Mouse (Mus musculus) small intestine, adult 2 months (tissue): ENCODE results near the gene Ctns.

Source experiments
- CTCF ChIP-seq: fragments of 200-500 bp; IDR thresholded peaks from 2 replicates; pipeline ENCODE4 v1.5.1; 2012; ENCODE audit warnings: low read depth, mild to moderate bottlenecking, control low read depth, inconsistent platforms, low read length, moderate library complexity, mixed read lengths; ENCODE audit not compliant: insufficient replicate concordance, insufficient read length; ENCODE audit errors: extremely low read depth
- POLR2A ChIP-seq: fragments of 200-500 bp; IDR thresholded peaks from 2 replicates; pipeline ENCODE4 v1.6.1; 2012; ENCODE audit warnings: low read depth, mild to moderate bottlenecking, control low read depth, inconsistent platforms, low read length, moderate library complexity

DNA sequence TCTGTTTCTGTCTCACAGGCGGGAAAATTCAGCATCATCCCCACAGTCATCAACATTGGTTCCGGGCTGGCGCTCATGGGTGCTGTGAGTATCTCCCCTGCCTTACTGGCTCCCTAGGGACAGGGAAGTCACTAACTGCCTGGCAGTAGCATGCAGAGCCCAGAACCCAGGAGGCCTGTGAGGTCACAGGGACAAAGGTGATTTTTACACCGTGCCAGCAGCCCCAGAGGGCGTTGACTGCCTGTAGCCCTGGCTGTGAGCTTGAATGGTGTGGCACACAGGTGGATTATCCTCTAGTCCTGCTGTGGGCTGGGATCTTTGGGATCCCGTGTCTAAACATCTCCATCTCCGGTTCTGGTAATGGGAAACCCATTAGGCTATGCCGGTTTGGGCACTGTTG, 30.8 kb downstream of the Ctns start:
- TF ChIP-seq CTCF (no peak), POLR2A (no peak)
